Mouse (Mus musculus) CH12.LX (cell line): ENCODE data around the gene Pcx. TPM values are rescaled to one million over a fixed set of nuclear protein-coding genes. Genes with fewer than 3 reads are reported as not detected.

Experiments
- DNase-seq: peaks from one replicate; pipeline ENCODE4 v3.0.0-alpha.2; 2013; ENCODE audit errors: extremely low read depth
- H3K27ac ChIP-seq: 2 replicates; pipeline ENCODE4 v1.5.1; 2012; ENCODE audit warnings: low read depth, mild to moderate bottlenecking, control low read depth, moderate library complexity; ENCODE audit not compliant: insufficient read depth
- H3K27me3 ChIP-seq: replicated peaks from 2 replicates; pipeline ENCODE3; 2012; ENCODE audit warnings: inconsistent platforms
- H3K36me3 ChIP-seq, 2 experiments: replicated peaks in 1 of 2; 2 replicates each; pipeline versions ENCODE3 to v1.6.1; 2012; ENCODE audit warnings: inconsistent platforms in 1 of 2, low read length in 1 of 2, mild to moderate bottlenecking in 1 of 2, mixed read lengths in 1 of 2, moderate library complexity in 1 of 2; ENCODE audit not compliant: control insufficient read depth in 1 of 2, insufficient read depth in 1 of 2
- H3K4me1 ChIP-seq, 2 experiments: 2 replicates each; pipeline ENCODE4 v1.6.1; 2012; ENCODE audit warnings: inconsistent platforms in 1 of 2, moderate library complexity in 1 of 2; ENCODE audit not compliant: insufficient read depth in 2 of 2, control insufficient read depth in 1 of 2
- H3K4me2 ChIP-seq: 2 replicates; pipeline ENCODE4 v1.6.1; 2012; ENCODE audit warnings: low read depth, mild to moderate bottlenecking, control low read depth; ENCODE audit not compliant: poor library complexity, insufficient read depth, severe bottlenecking
- H3K4me3 ChIP-seq, 3 experiments: fragments of 150-350 bp in 1 of 3; sonication (generic) in 1 of 3; replicated peaks in 1 of 3; 2 replicates each; pipeline versions ENCODE3 to v1.5.1; 2011 to 2012; ENCODE audit warnings: low read depth in 2 of 3, low read length in 2 of 3, mild to moderate bottlenecking in 2 of 3, moderate library complexity in 2 of 3, control low read depth in 1 of 3, improper control_type of control experiment in 1 of 3, inconsistent platforms in 1 of 3, mixed read lengths in 1 of 3; ENCODE audit not compliant: poor library complexity in 1 of 3
- H3K79me2 ChIP-seq: replicated peaks from 2 replicates; pipeline ENCODE4 v1.6.1; 2012; ENCODE audit warnings: mild to moderate bottlenecking, moderate library complexity; ENCODE audit not compliant: control insufficient read depth, poor library complexity, insufficient read depth, severe bottlenecking; ENCODE audit errors: extremely low read depth
- H3K9ac ChIP-seq: 2 replicates; pipeline ENCODE4 v1.6.1; 2012; ENCODE audit warnings: low read depth, mild to moderate bottlenecking, control low read depth, moderate library complexity; ENCODE audit not compliant: insufficient read depth
- H3K9me3 ChIP-seq: replicated peaks from 2 replicates; pipeline ENCODE3; 2012; ENCODE audit warnings: low read length, inconsistent platforms, mixed read lengths
- BHLHE40 ChIP-seq: IDR thresholded peaks from 2 replicates; pipeline ENCODE4 v1.6.1; 2011; ENCODE audit warnings: mild to moderate bottlenecking, low read depth, low read length, improper control_type of control experiment
- CTCF ChIP-seq, 2 experiments: IDR thresholded peaks in 1 of 2; conservative IDR thresholded peaks in 1 of 2; 2 replicates each; pipeline ENCODE4 v1.5.1; 2011 to 2012; ENCODE audit warnings: low read depth in 2 of 2, low read length in 2 of 2, improper control_type of control experiment in 1 of 2, inconsistent platforms in 1 of 2, mild to moderate bottlenecking in 1 of 2, moderate library complexity in 1 of 2
- ELF1 ChIP-seq: IDR thresholded peaks from 2 replicates; pipeline ENCODE4 v1.6.1; 2014; ENCODE audit warnings: low read depth, mild to moderate bottlenecking, inconsistent platforms, low read length, improper control_type of control experiment
- EP300 ChIP-seq: IDR thresholded peaks from 2 replicates; pipeline ENCODE4 v1.6.1; 2011; ENCODE audit warnings: low read length, improper control_type of control experiment
- GABPA ChIP-seq: IDR thresholded peaks from 2 replicates; pipeline ENCODE4 v1.6.1; 2012; ENCODE audit warnings: low read depth, low read length, improper control_type of control experiment, inconsistent platforms; ENCODE audit not compliant: insufficient replicate concordance
- JUND ChIP-seq: conservative IDR thresholded peaks from 2 replicates; pipeline ENCODE4 v1.6.1; 2011; ENCODE audit warnings: low read depth, low read length, improper control_type of control experiment
- KAT2A ChIP-seq: IDR thresholded peaks from 2 replicates; pipeline ENCODE4 v1.6.1; 2012; ENCODE audit warnings: low read length, improper control_type of control experiment, inconsistent platforms; ENCODE audit not compliant: insufficient replicate concordance
- MAFK ChIP-seq: IDR thresholded peaks from 2 replicates; pipeline ENCODE4 v1.6.1; 2011; ENCODE audit warnings: low read length, improper control_type of control experiment; ENCODE audit not compliant: insufficient replicate concordance
- MAX ChIP-seq: IDR thresholded peaks from 2 replicates; pipeline ENCODE4 v1.6.1; 2011; ENCODE audit warnings: low read length, improper control_type of control experiment
- MEF2A ChIP-seq: IDR thresholded peaks from 2 replicates; pipeline ENCODE4 v1.6.1; 2014; ENCODE audit warnings: low read depth, mild to moderate bottlenecking, inconsistent platforms, low read length, improper control_type of control experiment, borderline replicate concordance
- MYC ChIP-seq: IDR thresholded peaks from 2 replicates; pipeline ENCODE4 v1.6.1; 2011; ENCODE audit warnings: low read depth, mild to moderate bottlenecking, improper control_type of control experiment, low read length
- NELFE ChIP-seq: IDR thresholded peaks from 2 replicates; pipeline ENCODE4 v1.6.1; 2011; ENCODE audit warnings: low read depth, low read length, improper control_type of control experiment
- NRF1 ChIP-seq: IDR thresholded peaks from 2 replicates; pipeline ENCODE4 v1.6.1; 2014; ENCODE audit warnings: low read depth, mild to moderate bottlenecking, inconsistent platforms, low read length, improper control_type of control experiment, moderate library complexity
- PAX5 ChIP-seq: IDR thresholded peaks from 2 replicates; pipeline ENCODE4 v1.6.1; 2012; ENCODE audit warnings: low read length, inconsistent platforms, mixed read lengths
- POLR2A ChIP-seq: IDR thresholded peaks from 2 replicates; pipeline ENCODE4 v1.6.1; 2011; ENCODE audit warnings: low read depth, mild to moderate bottlenecking, improper control_type of control experiment, low read length
- POLR2AphosphoS2 ChIP-seq: IDR thresholded peaks from 2 replicates; pipeline ENCODE4 v1.6.1; 2011; ENCODE audit warnings: low read depth, low read length, improper control_type of control experiment
- SMC3 ChIP-seq: IDR thresholded peaks from 2 replicates; pipeline ENCODE4 v1.6.1; 2011; ENCODE audit warnings: low read depth, low read length, improper control_type of control experiment
- TBP ChIP-seq: conservative IDR thresholded peaks from 2 replicates; pipeline ENCODE4 v1.6.1; 2011; ENCODE audit warnings: low read depth, low read length, improper control_type of control experiment
- ZC3H11A ChIP-seq: IDR thresholded peaks from 2 replicates; pipeline ENCODE4 v1.6.1; 2012; ENCODE audit warnings: low read depth, mild to moderate bottlenecking, inconsistent platforms, low read length, improper control_type of control experiment
- ZKSCAN1 ChIP-seq: IDR thresholded peaks from 2 replicates; pipeline ENCODE4 v1.6.1; 2012; ENCODE audit warnings: low read depth, inconsistent platforms, low read length, improper control_type of control experiment, borderline replicate concordance
- ZNF384 ChIP-seq: IDR thresholded peaks from 2 replicates; pipeline ENCODE4 v1.6.1; 2012; ENCODE audit warnings: low read depth, low read length, improper control_type of control experiment, inconsistent platforms
- dilution Hi-C: fragments of 300-500 bp; cut with MboI; formaldehyde crosslinking; loops from 2 replicates; pipeline ENCODE4 v1.14.3; 2020; ENCODE audit warnings: low sequenced_read_pairs; ENCODE audit not compliant: extremely low pct_unique_long_range_greater_than_20kb, extremely low pct_ligation_motif_present
- in situ Hi-C: fragments of 300-500 bp; cut with MboI; formaldehyde crosslinking; loops from 3 replicates; pipeline ENCODE4 v1.14.3; 2019; ENCODE audit warnings: low sequenced_read_pairs, low pct_ligation_motif_present, low pct_unique_long_range_greater_than_20kb, mixed read lengths
- polyA plus RNA-seq: library from polyadenylated mRNA; unstranded; fragments of >175 nt; gene quantifications from 2 replicates; pipeline ENCODE4 v1.2.1, GENCODE M21; 2012; ENCODE audit warnings: low read depth; ENCODE audit not compliant: insufficient read length
- total RNA-seq, 2 experiments: library from RNA; depleted of rRNA; stranded (reverse); fragments of 300-350 nt in 1 of 2; fragments of >200 nt in 1 of 2; gene quantifications; 2 replicates each; pipeline ENCODE4 v1.2.3; 2012 to 2014

Gene Pcx
- total and polyA plus RNA-seq, 3 experiments, result 7.7 to 14.2 (median 10.7) TPM

DNA sequence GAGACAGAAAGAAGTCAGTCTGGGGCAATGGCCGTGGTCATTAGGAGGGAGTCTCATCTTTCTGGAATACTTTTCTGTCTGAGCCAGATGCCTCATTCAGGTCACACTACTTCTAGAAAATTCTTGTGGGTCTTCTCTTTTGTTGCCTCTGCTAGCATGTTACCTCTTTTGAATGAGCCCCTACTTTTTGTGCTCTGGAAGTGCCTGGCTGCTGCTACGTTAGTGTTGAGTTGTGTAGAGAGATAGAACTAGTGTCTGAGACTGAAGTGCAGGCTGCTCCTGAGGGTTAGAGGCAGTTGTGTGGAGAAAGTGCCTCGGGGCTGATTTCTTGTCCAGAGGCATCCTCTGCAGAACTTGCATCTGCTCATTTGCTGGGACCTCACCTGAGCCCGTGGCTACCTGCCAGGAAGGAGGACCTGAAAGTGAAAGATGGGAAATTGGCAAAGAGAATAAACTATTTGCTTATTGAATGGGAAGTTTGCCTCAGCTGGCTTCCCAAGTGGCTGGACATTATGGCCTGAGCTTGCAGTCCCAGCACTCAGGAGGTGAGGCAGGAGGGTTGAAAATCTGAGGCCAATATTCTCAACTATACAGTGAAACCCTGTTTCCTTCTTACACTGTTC is 3.1 kb downstream of the Pcx start:
- in situ Hi-C loops, result no loop called here
- H3K9ac ChIP-seq, result no peak overlapping the region
- TF ChIP-seq ZNF384 (no peak), MAX (no peak), ZC3H11A (no peak), NELFE (no peak), CTCF (conservative IDR thresholded peaks at IDR 0.05 in 1 of 2, IDR thresholded peaks at IDR 0.05 in 1 of 2; ENCODE audit: low read depth in 2 of 2, low read length in 2 of 2) (no peak), BHLHE40 (no peak)
- TF ChIP-seq, all 38 proteins: peak for 0
- no peaks in the 10 kb centered on the region for H3K9me3 ChIP-seq
- H3K27ac ChIP-seq, result no peak overlapping the region
- H3K36me3 ChIP-seq, result no peaks in the 10 kb centered on the region
- dilution Hi-C loops, result no loop called here
- DNase-seq, result no peak
- peaks cover 3 to 49% of the 10 kb centered on the region in 2 experiments for H3K4me1 ChIP-seq
- H3K27me3 ChIP-seq, result no peaks in the 10 kb centered on the region
- no peaks in the 10 kb centered on the region for H3K79me2 ChIP-seq
- H3K4me3 ChIP-seq, result no peak overlapping the region
- no peak overlapping the region for H3K4me2 ChIP-seq

GRCm38 (mm10) chr19:4515746-4516145 is 5.5 kb downstream of the Pcx start:
- no peaks in the 10 kb centered on the region for H3K9me3 ChIP-seq
- dilution Hi-C loops (no loop called here), in situ Hi-C loops (no loop called here)
- no peak overlapping the region for H3K9ac ChIP-seq
- no peak overlapping the region for H3K27ac ChIP-seq
- H3K79me2 ChIP-seq, result no peaks in the 10 kb centered on the region
- H3K4me3 ChIP-seq, result no peak overlapping the region
- H3K4me2 ChIP-seq, result no peak overlapping the region
- H3K4me1 ChIP-seq, result peaks cover 3 to 58% of the 10 kb centered on the region in 2 experiments
- TF ChIP-seq GABPA, result no peak
- TF ChIP-seq POLR2AphosphoS2, result no peak
- no peak for TF ChIP-seq NRF1
- no peak for TF ChIP-seq ELF1
- H3K27me3 ChIP-seq, result no peaks in the 10 kb centered on the region
- no peak for DNase-seq
- H3K36me3 ChIP-seq, result no peaks in the 10 kb centered on the region

GRCm38 (mm10) chr19:4516288-4516687 is 6.0 kb downstream of the Pcx start:
- dilution Hi-C loops (no loop called here), in situ Hi-C loops (no loop called here)
- H3K36me3 ChIP-seq, result no peaks in the 10 kb centered on the region
- DNase-seq, result no peak
- no peak overlapping the region for H3K4me2 ChIP-seq
- no peaks in the 10 kb centered on the region for H3K27me3 ChIP-seq
- peaks cover 3 to 52% of the 10 kb centered on the region in 2 experiments for H3K4me1 ChIP-seq
- no peak overlapping the region for H3K9ac ChIP-seq
- H3K4me3 ChIP-seq, result no peak overlapping the region
- TF ChIP-seq JUND (no peak), ZNF384 (no peak), ZKSCAN1 (no peak), TBP (no peak), PAX5 (no peak), ELF1 (no peak), MAFK (no peak), SMC3 (no peak), MEF2A (no peak), POLR2A (no peak), MYC (no peak), KAT2A (no peak), EP300 (no peak), CTCF (conservative IDR thresholded peaks at IDR 0.05 in 1 of 2, IDR thresholded peaks at IDR 0.05 in 1 of 2; ENCODE audit: low read depth in 2 of 2, low read length in 2 of 2) (no peak)
- H3K9me3 ChIP-seq, result no peaks in the 10 kb centered on the region
- H3K79me2 ChIP-seq, result no peaks in the 10 kb centered on the region
- no peak overlapping the region for H3K27ac ChIP-seq
